Mouse (Mus musculus): ENCODE measurements around the gene Kcna10.

- TF ChIP-seq CTCF (IDR thresholded peaks at IDR 0.05; ENCODE audit: low read depth) (peak; percentile 92), EP300 (IDR thresholded peaks at IDR 0.05; ENCODE audit: low read depth) (no peak)
Observed at GRCm38 (mm10) chr3:107205994-107206393, 23.1 kb downstream of the Kcna10 start.

Data from liver, postnatal 0 days (tissue).